Mouse (Mus musculus): ENCODE measurements around the gene Dennd5a. TPM values are rescaled to one million over a fixed set of nuclear protein-coding genes. Genes with fewer than 3 reads are reported as not detected.
A peak's percentile ranks its signal among the peaks of the same experiment; 100 is the strongest.

The Dennd5a gene
- polyA plus RNA-seq, 1 experiment from 2014 or later: 51.3 TPM

GRCm38 (mm10) chr7:109868498-109868897, 91.8 kb downstream of the Dennd5a start:
- Histone ChIP-seq H3K36me3 (ENCODE audit: control insufficient read depth, insufficient read depth, low read length) (no peaks in the 10 kb centered on the region), H3K9ac (replicated peaks; ENCODE audit: low read depth, low read length) (no peak overlapping the region), H3K27ac (ENCODE audit: low read length) (no peak overlapping the region), H3K4me3 (ENCODE audit: low read depth, low read length) (no peak overlapping the region), H3K4me1 (ENCODE audit: control insufficient read depth, insufficient read depth, low read length) (no peaks in the 10 kb centered on the region), H3K27me3 (ENCODE audit: control insufficient read depth, insufficient read depth, low read length) (peaks cover 10% of the 10 kb centered on the region), H3K4me2 (replicated peaks; ENCODE audit: low read depth, low read length) (no peak overlapping the region), H3K9me3 (ENCODE audit: control insufficient read depth, low read depth, low read length) (no peaks in the 10 kb centered on the region)
- WGBS: 29% methylated on average over 3 of the region's 3 CpGs
- ATAC-seq (ENCODE audit: insufficient number of reproducible peaks, insufficient read depth, low FRiP score, low read depth): no peak

GRCm38 (mm10) chr7:109866643-109867042, 93.6 kb downstream of the Dennd5a start:
- Histone ChIP-seq H3K36me3 (ENCODE audit: control insufficient read depth, insufficient read depth, low read length) (no peaks in the 10 kb centered on the region), H3K4me1 (ENCODE audit: control insufficient read depth, insufficient read depth, low read length) (no peaks in the 10 kb centered on the region), H3K4me3 (ENCODE audit: low read depth, low read length) (no peak overlapping the region), H3K27me3 (ENCODE audit: control insufficient read depth, insufficient read depth, low read length) (peaks cover 10% of the 10 kb centered on the region), H3K9ac (replicated peaks; ENCODE audit: low read depth, low read length) (no peak overlapping the region), H3K27ac (ENCODE audit: low read length) (no peak overlapping the region), H3K9me3 (ENCODE audit: control insufficient read depth, low read depth, low read length) (no peaks in the 10 kb centered on the region), H3K4me2 (replicated peaks; ENCODE audit: low read depth, low read length) (no peak overlapping the region)
- no peak for ATAC-seq (ENCODE audit: insufficient number of reproducible peaks, insufficient read depth, low FRiP score, low read depth)
- WGBS: 68% methylated on average over 3 of the region's 3 CpGs

- Histone ChIP-seq H3K4me1 (ENCODE audit: control insufficient read depth, insufficient read depth, low read length) (no peaks in the 10 kb centered on the region), H3K4me3 (ENCODE audit: low read depth, low read length) (peak within 1 kb of the TSS; percentile 48), H3K27me3 (ENCODE audit: control insufficient read depth, insufficient read depth, low read length) (peaks cover 10% of the 10 kb centered on the region), H3K36me3 (ENCODE audit: control insufficient read depth, insufficient read depth, low read length) (no peaks in the 10 kb centered on the region), H3K27ac (ENCODE audit: low read length) (no peak within 1 kb of the TSS), H3K9me3 (ENCODE audit: control insufficient read depth, low read depth, low read length) (no peaks in the 10 kb centered on the region), H3K9ac (replicated peaks; ENCODE audit: low read depth, low read length) (peak within 1 kb of the TSS; percentile 26), H3K4me2 (replicated peaks; ENCODE audit: low read depth, low read length) (peak within 1 kb of the TSS; percentile 91)
- peak; percentile 79; the same call in 1 of the 2 replicates for ATAC-seq (ENCODE audit: insufficient number of reproducible peaks, insufficient read depth, low FRiP score, low read depth)
- 2% methylated on average over 63 of the region's 69 CpGs for WGBS
Measured at GRCm38 (mm10) chr7:109865370-109866229, 94.7 kb downstream of the Dennd5a start, which contains the start of gene Scube2. TSS of gene Scube2 (minus strand) at chr7:109865679.

- Histone ChIP-seq H3K4me3 (ENCODE audit: low read depth, low read length) (no peak overlapping the region), H3K9me3 (ENCODE audit: control insufficient read depth, low read depth, low read length) (no peaks in the 10 kb centered on the region), H3K27me3 (ENCODE audit: control insufficient read depth, insufficient read depth, low read length) (peaks cover 10% of the 10 kb centered on the region), H3K27ac (ENCODE audit: low read length) (no peak overlapping the region), H3K4me1 (ENCODE audit: control insufficient read depth, insufficient read depth, low read length) (no peaks in the 10 kb centered on the region), H3K4me2 (replicated peaks; ENCODE audit: low read depth, low read length) (no peak overlapping the region), H3K36me3 (ENCODE audit: control insufficient read depth, insufficient read depth, low read length) (no peaks in the 10 kb centered on the region), H3K9ac (replicated peaks; ENCODE audit: low read depth, low read length) (no peak overlapping the region)
- 30% methylated on average over 4 of the region's 4 CpGs for WGBS
- no peak for ATAC-seq (ENCODE audit: insufficient number of reproducible peaks, insufficient read depth, low FRiP score, low read depth)
Measured at GRCm38 (mm10) chr7:109863561-109863960, 96.7 kb downstream of the Dennd5a start.

GRCm38 (mm10) chr7:109860162-109860561, 100.1 kb downstream of the Dennd5a start:
- no peak for ATAC-seq (ENCODE audit: insufficient number of reproducible peaks, insufficient read depth, low FRiP score, low read depth)
- WGBS: 83% methylated on average over 7 of the region's 7 CpGs

GRCm38 (mm10) chr7:109859354-109859753, 100.9 kb downstream of the Dennd5a start:
- H3K9ac ChIP-seq (replicated peaks; ENCODE audit: low read depth, low read length): no peak overlapping the region

More at GRCm38 (mm10) chr7:109860162-109860561, 100.1 kb downstream of the Dennd5a start:
- H3K9me3 ChIP-seq (ENCODE audit: control insufficient read depth, low read depth, low read length): no peaks in the 10 kb centered on the region
- no peaks in the 10 kb centered on the region for H3K4me1 ChIP-seq (ENCODE audit: control insufficient read depth, insufficient read depth, low read length)
- H3K4me2 ChIP-seq (replicated peaks; ENCODE audit: low read depth, low read length): no peak overlapping the region
- peaks cover 10% of the 10 kb centered on the region for H3K27me3 ChIP-seq (ENCODE audit: control insufficient read depth, insufficient read depth, low read length)
- no peaks in the 10 kb centered on the region for H3K36me3 ChIP-seq (ENCODE audit: control insufficient read depth, insufficient read depth, low read length)
- no peak overlapping the region for H3K9ac ChIP-seq (replicated peaks; ENCODE audit: low read depth, low read length)
- no peak overlapping the region for H3K27ac ChIP-seq (ENCODE audit: low read length)
- no peak overlapping the region for H3K4me3 ChIP-seq (ENCODE audit: low read depth, low read length)

GRCm38 (mm10) chr7:109852752-109853212, 107.5 kb downstream of the Dennd5a start:
- H3K27me3 ChIP-seq (ENCODE audit: control insufficient read depth, insufficient read depth, low read length): no peaks in the 10 kb centered on the region
- WGBS: 27% methylated on average over 7 of the region's 7 CpGs
- H3K27ac ChIP-seq (ENCODE audit: low read length): no peak overlapping the region
- H3K4me2 ChIP-seq (replicated peaks; ENCODE audit: low read depth, low read length): no peak overlapping the region
- H3K36me3 ChIP-seq (ENCODE audit: control insufficient read depth, insufficient read depth, low read length): no peaks in the 10 kb centered on the region
- H3K4me1 ChIP-seq (ENCODE audit: control insufficient read depth, insufficient read depth, low read length): peaks cover 12% of the 10 kb centered on the region; the same call in 1 of the 2 replicates
- no peak overlapping the region for H3K9ac ChIP-seq (replicated peaks; ENCODE audit: low read depth, low read length)
- H3K9me3 ChIP-seq (ENCODE audit: control insufficient read depth, low read depth, low read length): no peaks in the 10 kb centered on the region
- peak; percentile 73; the same call in 1 of the 2 replicates for ATAC-seq (ENCODE audit: insufficient number of reproducible peaks, insufficient read depth, low FRiP score, low read depth)
- H3K4me3 ChIP-seq (ENCODE audit: low read depth, low read length): no peak overlapping the region

More at GRCm38 (mm10) chr7:109859354-109859753, 100.9 kb downstream of the Dennd5a start:
- Histone ChIP-seq H3K4me3 (ENCODE audit: low read depth, low read length) (no peak overlapping the region), H3K27ac (ENCODE audit: low read length) (no peak overlapping the region), H3K36me3 (ENCODE audit: control insufficient read depth, insufficient read depth, low read length) (no peaks in the 10 kb centered on the region), H3K4me2 (replicated peaks; ENCODE audit: low read depth, low read length) (no peak overlapping the region), H3K9me3 (ENCODE audit: control insufficient read depth, low read depth, low read length) (no peaks in the 10 kb centered on the region), H3K4me1 (ENCODE audit: control insufficient read depth, insufficient read depth, low read length) (no peaks in the 10 kb centered on the region), H3K27me3 (ENCODE audit: control insufficient read depth, insufficient read depth, low read length) (peaks cover 3% of the 10 kb centered on the region)
- peak; percentile 66 for ATAC-seq (ENCODE audit: insufficient number of reproducible peaks, insufficient read depth, low FRiP score, low read depth)
- 46% methylated on average over 6 of the region's 6 CpGs for WGBS

- H3K4me2 ChIP-seq (replicated peaks; ENCODE audit: low read depth, low read length): no peak overlapping the region
- H3K27me3 ChIP-seq (ENCODE audit: control insufficient read depth, insufficient read depth, low read length): no peaks in the 10 kb centered on the region
- ATAC-seq (ENCODE audit: insufficient number of reproducible peaks, insufficient read depth, low FRiP score, low read depth): no peak
- no peak overlapping the region for H3K27ac ChIP-seq (ENCODE audit: low read length)
- peaks cover 12% of the 10 kb centered on the region; the same call in 1 of the 2 replicates for H3K4me1 ChIP-seq (ENCODE audit: control insufficient read depth, insufficient read depth, low read length)
- WGBS: 76% methylated on average over 7 of the region's 7 CpGs
- no peak overlapping the region for H3K4me3 ChIP-seq (ENCODE audit: low read depth, low read length)
- no peaks in the 10 kb centered on the region for H3K9me3 ChIP-seq (ENCODE audit: control insufficient read depth, low read depth, low read length)
- no peaks in the 10 kb centered on the region for H3K36me3 ChIP-seq (ENCODE audit: control insufficient read depth, insufficient read depth, low read length)
- H3K9ac ChIP-seq (replicated peaks; ENCODE audit: low read depth, low read length): no peak overlapping the region
Measured at GRCm38 (mm10) chr7:109852017-109852416, 108.3 kb downstream of the Dennd5a start.
